Mouse (Mus musculus) heart, postnatal 10 days (tissue): Measurements from ENCODE around the gene Cer1. TPM values are rescaled to one million over a fixed set of nuclear protein-coding genes. Genes with fewer than 3 reads are reported as not detected.
A peak's percentile ranks its signal among the peaks of the same experiment; 100 is the strongest.

Source experiments
- DNase-seq, 2 experiments: peaks; one replicate each; pipeline ENCODE4 v3.0.0; 2021
- intact Hi-C: fragments of 180-260 bp; cut with DNase I; formaldehyde crosslinking; loops from one replicate; pipeline ENCODE4 v1.15.1; 2025
- total RNA-seq, 2 experiments: library from RNA; stranded (reverse); gene quantifications; 2 replicates each; pipeline ENCODE4 v1.2.3; 2021

Gene Cer1
- total RNA-seq, 2 experiments from 2014 or later = not detected

DNA sequence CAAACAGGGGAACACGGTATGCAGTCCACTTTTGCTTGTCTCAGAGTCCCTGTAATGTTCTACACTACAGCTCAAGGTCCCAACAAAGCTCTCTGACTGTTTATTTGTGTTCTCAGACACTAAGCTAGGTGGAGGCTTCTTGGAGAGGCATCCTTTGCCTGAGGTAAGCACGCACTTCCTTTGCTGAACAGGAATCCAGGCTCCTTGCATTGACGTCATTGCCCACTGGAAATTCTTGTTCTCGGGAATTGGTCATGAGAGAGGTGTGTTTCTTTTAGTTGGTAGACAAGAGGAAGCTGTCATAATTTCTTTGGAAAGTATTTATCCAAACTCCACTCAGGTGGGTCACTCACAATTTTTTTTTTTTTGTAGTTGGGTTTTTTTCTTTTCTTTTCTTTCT, 9.4 kb downstream of the Cer1 start:
- no peak for DNase-seq
- intact Hi-C loops = no loop called here

DNA sequence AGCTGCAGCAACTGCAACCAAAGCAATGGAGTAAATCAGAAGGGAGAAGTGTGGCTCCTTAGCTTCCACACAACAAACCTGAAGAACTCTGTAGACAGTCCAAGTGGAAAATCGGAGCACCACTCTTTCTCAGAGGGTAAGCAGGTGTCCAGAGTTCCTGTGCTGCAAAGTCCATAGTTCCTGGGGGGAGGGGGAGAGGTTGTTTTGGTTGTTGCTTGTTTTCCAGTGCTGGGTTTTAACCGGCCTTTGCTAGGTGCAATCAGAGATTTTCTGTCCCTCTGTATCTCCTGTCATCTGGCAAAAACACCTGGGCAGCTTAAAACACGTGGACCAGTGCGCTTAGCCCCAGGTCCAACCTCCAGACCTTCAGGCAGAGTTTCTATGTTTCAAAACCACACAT, 10.2 kb downstream of the Cer1 start:
- intact Hi-C loops = no loop called here

DNA sequence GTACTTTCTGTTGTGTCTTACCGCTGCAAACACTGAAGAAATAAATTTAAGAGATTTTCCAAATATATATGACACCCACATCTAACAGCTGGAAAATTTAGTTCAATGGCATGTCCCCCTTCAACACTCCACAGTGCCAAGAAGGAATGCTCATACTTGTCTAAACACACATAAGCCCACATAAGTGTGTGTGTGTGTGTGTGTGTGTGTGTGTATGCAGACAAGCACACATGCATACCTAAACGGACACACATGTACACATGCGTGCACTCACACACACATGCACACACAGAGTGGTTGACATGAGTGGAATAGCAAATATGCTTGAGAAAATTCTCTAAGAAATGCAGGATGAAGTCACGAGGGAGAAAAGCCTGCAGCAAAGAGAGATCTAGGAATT, 12.4 kb downstream of the Cer1 start:
- intact Hi-C loops = no loop called here
- DNase-seq = no peak

More for the DNA sequence above, 10.2 kb downstream of the Cer1 start:
- no peak for DNase-seq

DNA sequence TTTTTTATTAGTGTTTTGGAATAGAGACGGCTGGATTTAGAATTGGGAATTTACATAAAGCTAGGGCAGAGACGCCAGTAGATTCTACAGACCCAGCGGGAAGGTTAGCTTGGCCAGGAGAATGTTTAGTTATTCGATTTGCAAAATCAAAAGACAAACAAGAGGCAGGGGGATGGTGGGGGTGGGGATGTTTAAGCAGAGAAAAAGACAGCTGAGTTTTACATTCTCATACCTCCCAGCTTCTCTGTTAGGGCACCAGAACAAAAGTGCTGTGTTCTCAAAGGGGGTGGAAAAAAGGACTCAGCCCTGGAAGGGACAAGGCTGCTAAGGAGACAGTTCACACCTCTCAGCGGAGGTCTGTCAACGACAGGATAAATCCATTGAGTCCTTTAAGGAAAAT, 12.8 kb downstream of the Cer1 start:
- no peak for DNase-seq
- intact Hi-C loops = no loop called here

DNA sequence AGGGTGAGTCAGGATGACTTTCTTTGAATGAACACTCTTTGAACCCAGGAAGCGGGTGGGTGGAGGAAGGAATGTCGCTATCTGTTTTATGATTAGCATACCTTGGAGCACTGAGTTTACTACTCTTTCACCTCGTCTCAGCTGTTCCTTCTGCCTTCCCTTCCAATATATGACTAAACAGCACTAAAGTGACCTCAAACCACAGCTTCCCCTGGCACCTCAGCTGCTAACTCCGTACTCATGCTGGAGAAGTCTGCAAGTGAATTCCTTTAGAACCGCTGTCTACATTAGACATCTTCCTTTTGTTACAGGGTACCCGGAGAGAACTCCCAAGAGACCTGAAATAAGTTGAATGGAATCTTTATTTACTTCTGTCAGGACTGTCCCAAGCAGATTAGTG, 14.0 kb downstream of the Cer1 start:
- intact Hi-C loops = no loop called here
- no peak for DNase-seq

DNA sequence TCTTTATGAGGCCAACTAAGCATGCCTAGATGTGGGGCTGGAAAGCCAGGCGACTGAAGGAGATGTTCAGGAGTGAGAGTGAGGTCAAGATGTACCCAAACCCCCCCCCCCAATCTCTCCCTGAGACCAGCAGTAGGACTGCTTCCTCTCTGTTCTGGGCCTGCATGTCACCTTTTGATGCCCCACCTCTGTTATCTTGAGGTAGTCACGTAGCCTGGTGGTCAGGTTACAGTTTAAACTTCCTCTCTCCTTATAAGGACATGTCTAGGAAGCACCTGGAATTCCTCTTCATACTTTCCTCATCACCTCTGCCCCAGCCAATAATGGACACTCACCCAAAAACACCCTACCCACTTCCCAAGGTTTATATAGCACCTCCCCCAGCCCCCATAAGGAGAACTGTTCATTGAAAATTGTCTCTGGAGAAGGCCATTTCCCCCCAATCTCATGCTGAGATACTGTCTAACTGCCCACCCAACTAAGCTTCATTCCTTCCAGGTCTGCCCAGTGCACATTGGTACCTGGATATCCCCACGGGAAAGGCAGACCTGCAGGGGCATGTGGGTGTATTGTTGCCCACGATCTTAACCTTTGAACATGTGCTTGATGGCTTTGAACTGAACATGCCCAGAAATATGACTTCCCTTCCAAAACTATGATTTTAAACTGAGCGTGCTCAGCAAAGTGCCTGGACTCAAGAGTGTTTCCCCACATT, 17.1 kb downstream of the Cer1 start:
- DNase-seq = no peak
- intact Hi-C loops = no loop called here

DNA sequence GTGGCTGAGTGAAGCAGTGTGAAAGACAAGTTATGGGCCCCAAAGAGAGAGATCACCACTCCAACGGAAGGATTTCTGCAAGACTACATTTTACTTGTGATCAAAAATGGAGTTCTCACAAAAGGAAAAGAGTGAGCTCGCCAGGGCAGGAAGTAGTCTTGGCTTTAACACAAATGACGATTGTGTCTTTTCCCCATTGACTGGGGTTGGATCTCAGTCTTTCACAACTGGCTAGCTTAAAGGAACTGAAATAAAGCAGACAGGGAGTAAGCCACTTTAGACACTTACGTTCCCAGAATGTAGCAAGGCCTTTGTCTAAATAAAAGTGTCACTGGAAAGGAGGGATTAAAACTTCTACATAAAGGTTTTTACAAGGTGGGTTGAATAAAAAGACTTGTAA, 17.8 kb downstream of the Cer1 start:
- DNase-seq = peak; percentile 29 to 32
- intact Hi-C loops = no loop called here

DNA sequence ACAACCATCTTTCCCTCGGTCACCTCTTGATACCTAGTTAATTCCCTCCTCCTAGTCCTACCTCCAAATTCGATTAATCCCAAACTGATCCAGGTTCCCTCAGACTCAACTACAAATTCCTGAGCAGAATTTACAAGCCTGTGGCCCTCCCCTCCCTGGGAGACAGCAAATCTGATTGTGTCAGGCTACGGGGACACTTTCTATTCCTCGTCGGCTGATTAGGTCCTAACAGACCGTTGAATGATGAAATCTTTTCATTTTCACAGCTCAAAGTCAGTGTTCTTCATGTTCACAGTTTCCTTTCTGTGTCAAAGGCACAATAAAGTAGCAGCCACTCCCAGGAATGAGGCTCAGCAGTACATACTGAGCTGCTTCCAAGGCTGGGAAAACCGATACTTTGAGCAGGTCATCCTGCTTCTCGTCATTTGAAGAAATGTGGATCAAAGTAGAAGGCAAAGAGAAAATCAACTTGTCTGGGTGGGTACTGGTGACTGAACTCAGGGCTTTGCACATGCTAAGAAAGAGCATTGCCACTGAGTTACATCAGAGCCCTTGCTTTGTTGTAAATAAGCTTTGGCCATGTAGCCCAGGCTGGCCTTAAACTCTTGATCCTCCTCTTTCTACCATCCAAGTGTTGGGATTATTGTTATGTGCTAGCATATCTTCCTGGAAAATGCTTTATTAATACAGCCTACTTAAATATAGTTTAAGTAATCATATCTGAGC, 19.8 kb downstream of the Cer1 start:
- intact Hi-C loops = no loop called here
- DNase-seq = no peak

DNA sequence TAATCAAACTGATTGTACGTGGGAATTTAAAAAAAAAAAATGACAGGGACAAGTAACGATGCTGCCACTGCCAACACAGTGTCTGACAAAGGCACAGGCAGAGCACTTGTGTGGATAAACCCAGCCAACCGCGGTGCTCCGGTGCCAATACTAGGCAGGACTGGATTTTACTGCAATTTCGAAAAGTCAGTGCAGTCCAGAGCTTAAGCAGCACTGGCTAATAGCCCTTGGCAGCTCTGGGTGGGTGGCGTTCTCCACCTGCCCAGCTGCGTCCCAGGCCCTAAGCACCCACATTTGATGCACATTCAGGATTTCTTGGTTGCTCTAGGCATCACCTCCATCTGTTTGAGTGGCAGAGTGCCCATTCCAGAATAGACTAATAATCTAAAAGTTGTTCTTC, 21.6 kb downstream of the Cer1 start:
- intact Hi-C loops = no loop called here
- no peak for DNase-seq

DNA sequence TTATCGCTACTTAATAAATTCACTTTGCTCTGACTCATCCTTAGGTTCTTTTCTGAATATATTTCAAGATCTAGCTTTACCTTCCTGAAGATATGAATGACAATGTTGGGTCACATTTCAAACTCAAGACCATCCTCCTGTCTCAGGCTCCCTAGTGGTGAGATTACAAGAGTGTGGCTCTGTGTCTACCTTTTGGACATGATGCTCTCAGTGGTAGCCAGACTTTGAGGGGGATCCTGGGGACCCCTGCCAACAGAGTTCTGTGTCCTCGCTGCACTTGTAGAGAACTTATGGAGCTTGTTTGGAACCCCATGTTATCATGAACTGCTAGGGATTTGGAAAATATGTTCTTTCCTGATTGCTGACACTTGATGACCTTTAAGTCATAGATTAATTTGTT, 23.5 kb downstream of the Cer1 start:
- intact Hi-C loops = no loop called here
- no peak for DNase-seq

DNA sequence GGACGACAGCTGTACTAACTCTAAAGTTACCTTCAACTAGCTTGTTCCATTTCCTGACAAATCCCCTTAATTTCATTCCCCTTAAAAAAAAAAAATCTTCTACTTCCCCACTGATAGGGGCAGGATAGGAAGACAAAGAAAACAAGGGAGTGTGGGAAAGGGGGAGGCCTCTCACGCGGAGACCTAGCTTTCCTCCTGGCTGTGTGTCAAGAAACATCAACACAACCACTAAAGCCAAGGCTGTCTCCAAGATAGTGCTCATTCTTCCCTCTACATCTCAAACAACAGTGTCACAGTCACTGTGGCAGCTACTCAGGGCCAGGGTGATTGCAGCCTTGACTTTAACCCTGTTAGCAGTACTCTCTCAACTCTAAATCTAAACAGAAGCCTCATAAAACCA, 24.4 kb downstream of the Cer1 start:
- DNase-seq = no peak
- intact Hi-C loops = no loop called here

DNA sequence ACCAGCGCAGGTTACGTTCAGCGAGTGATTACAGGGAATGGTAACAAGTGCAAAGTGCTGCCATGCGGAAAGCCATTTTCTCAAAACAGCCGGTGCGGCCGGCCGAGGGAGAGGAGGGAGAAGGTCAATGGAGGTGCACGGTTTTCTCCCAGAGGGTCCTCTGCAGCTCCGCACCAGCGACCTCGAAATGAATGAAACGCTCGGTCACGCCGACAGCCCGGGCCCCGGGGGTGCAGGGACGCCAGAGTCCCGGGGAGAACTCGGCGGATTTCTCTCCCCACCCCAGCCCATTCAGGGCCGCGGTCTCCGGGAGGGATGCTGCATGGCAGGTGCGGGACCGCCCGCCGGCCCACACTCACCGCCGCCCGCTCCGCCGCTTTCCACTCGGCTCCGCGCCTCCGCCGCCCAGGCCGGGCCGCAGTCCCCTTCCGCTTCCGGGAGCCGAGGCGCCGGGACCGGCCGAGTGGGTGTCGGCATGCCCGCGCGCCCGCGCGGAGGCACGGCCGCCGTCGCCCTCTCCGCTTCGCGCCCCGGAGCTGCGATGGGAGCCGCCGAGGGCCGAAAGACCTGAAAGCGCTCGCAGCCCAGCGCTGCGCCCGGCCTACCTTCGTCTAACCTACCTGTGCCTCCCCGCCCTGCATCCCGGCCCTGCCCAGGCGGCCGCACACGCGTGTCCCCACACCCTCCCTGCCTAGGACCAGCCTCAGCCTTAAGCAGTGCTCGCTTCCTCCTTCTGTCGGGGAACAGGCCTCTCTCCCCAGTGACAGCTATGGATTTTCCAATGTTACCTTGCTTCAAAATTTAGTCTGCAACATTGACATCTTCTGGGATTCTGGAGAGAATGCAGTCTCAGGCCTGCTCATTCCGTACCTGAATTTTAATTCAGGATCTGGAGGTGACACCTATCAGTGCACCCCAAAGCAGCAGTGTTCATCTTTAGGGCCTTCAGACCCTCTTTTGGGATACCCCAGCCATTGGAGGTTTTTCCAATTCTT, 25.5 kb downstream of the Cer1 start, which contains the start of gene Zdhhc21:
Zdhhc21 (minus strand) TSS at position 828 of the 995 bp plus-strand sequence.
- peak; percentile 85 for DNase-seq
- intact Hi-C loops = no loop called here

DNA sequence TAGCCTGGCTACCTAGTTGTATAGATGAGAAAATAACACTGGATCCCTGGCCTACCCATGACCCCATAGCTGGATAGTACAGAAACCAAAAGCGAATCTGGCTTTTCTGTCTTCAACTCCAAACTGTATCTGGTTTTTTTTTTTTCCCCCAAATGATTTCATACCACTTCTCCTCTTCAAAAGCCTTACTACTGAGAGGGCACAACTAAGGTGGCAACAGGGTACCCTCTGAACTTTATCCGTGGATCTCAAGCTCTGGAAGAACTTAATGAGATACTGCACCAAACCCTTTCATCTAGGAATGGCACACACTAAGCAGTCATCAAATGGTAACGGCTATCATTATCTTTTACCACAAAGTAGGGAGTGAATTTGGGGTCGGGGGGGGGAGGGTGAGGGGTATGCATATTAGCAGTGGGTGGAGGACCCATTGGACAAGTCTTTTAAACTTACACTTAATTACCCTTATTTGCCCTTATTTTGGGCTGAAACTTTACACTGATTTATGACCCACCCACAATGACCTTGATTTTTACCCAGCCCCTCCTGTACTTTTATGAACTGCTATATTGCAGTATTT, 26.4 kb downstream of the Cer1 start:
- DNase-seq = no peak
- intact Hi-C loops = no loop called here

DNA sequence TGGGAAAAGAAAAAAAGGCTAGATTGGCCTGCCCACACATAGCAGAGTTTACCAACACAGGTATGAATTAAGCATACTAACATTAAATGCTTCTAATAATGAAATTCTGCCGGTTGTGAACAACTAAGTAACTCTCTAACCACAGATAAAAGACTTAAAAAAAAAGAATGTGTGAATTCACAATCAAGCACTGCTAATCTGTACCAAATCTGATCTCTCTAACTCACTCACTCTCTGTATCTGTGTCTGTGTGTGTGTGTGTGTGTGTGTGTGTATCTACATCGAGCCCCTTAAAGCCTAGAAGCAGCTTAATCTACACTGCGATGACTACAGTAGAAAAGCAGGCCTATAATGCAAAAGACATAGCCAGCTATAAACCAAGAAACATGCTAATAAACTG, 28.0 kb downstream of the Cer1 start:
- intact Hi-C loops = no loop called here
- no peak for DNase-seq

DNA sequence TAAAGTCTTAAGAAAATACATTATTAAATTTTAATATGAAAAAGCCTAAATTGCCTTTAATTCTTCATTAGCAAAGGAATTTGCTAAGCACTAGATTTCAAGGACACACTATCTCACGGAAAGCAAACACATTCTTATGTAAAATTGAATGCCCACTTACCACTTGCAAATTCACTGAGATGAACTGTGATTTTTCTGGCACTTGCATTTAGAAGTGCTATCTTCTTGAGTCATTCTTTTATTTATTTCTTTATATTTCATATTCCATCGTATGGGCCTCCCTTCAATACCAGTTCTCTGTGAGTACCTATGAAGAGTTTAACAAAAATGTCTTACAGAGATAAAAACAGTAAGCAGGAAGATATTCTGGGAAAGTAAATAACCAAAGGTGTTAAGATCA, 31.1 kb downstream of the Cer1 start:
- intact Hi-C loops = no loop called here
- no peak for DNase-seq

DNA sequence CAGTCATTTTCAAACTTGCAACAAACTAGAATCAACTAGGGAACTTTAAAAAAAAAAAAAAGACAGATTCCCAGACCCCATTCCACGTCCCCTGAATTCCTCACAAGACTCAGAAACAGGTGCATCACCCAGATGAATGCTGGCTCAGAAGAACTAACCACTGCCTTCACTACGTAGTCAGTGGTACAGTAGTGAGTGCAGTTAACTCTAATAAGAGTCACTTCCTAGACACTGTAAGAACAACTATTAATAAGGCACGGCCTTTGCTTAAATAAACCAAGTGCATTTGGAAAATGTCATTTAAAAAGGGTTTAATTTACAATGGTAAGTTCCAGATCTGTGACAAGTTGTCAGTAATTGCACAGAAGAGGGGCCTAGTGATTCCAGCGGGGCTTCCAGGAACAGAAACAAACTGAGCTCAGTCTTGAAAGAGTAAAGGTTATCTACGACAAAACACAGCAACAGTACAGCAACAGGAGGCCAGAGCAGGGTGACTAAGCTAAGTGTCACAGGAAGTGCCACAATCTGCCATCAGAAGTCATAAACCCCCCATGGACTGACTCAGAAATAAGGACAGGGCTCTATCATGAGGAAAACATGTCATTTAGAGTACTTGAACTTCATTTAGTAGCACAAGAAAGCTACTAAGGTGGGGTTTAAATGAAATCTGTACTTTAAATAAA, 36.3 kb downstream of the Cer1 start:
- DNase-seq = no peak
- intact Hi-C loops = no loop called here

DNA sequence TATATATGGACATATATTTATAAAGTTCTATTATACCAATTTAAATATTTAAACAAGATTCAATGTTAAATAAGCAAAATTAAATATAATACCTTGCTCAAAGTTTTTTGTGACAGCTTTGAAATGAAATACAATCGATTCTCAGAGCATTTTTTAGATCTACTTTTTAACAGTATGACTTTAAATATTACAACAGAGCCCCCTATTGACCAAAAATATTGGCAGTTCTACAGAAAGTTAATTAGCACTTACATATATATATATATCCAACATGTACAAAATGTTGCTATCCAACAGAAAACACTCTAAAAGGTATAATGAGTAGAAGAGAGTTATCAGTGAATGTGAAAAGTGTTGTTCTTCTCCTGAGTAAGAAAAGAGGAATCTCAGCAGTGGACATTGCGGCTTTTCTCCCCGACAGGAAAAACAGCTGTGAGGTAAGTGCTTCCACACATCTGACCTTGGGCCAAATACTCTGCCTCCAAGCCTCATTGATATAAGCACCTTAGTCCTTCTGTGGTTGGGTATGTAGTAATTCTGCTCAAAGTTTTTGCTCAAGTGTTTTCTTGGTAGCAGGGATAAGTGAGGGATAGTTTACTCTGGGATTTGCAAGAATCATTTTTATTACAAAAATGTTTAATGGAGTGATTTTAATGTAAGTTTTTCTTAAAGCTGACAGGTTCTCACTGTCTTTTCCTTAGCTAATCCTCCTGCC, 47.3 kb downstream of the Cer1 start:
- intact Hi-C loops = loop anchor here (10.0 kb wide), 1 partner anchor 193 kb away; no protein-coding TSS in a partner anchor
- DNase-seq = no peak
